Mouse (Mus musculus): ENCODE data around the gene Fbrs. TPM values are rescaled to one million over a fixed set of nuclear protein-coding genes. Genes with fewer than 3 reads are reported as not detected.
"Not testable (repeated sequence)": the region's sequence is repeated elsewhere in the genome, so short reads cannot be mapped to it uniquely, and the experiment has no call there.

The Fbrs gene
- polyA plus RNA-seq (2016; fragmentation: Nextera tagmentation; extraction: Ambion mirVana), result 9.0 and 12.0 TPM in 2 replicates

DNA sequence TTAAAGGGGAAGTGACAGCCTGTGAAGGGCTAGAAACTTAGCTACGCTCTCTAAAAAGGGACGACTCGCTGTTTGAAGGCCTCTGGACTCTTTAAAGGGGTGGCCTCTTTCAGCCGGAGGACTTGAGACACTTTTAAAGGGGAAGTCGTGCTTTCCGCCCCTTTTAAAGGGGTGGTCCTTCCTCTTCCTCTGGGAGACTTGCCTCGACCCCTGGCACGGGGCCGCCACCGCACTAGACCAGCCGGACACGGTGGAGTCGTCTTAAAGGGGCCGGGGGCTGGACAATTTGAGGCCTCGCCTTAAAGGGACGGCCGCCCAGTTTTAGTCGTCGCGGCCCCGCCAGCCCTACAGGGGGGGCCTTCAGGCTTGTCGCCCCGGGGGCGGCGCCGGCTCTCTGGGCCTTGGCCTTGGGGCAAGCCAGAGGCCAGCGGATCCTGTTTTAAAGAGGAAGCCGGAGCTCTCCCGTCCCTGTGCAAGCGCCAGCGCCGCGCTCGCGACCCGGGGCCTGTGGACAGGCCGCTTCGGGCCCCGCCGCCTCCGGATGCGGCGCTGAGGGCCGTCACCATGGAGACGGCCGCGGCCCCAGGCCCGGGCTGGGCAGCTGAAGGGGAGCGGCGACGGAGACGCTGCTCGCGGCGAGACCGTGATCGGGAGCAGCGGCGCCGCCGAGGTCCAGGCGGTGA, at the start of gene Fbrs:
TSS of gene Fbrs (plus strand) at position 565 of the 683 bp plus-strand sequence.
- peak; percentile 93 for DNase-seq (ENCODE audit: low spot score)
- Histone ChIP-seq H3K4me1 (replicated peaks) (peaks cover 39% of the 10 kb centered on the region), H3K4me3 (peak within 1 kb of the TSS; percentile 100), H3K9me3 (no peaks in the 10 kb centered on the region), H3K36me3 (peaks cover 72% of the 10 kb centered on the region), H3K27me3 (ENCODE audit: insufficient read depth, poor library complexity, severe bottlenecking) (no peaks in the 10 kb centered on the region), H3K27ac (peak within 1 kb of the TSS; percentile 96)
- under 1% methylated on average over 62 of the region's 62 CpGs for WGBS

DNA sequence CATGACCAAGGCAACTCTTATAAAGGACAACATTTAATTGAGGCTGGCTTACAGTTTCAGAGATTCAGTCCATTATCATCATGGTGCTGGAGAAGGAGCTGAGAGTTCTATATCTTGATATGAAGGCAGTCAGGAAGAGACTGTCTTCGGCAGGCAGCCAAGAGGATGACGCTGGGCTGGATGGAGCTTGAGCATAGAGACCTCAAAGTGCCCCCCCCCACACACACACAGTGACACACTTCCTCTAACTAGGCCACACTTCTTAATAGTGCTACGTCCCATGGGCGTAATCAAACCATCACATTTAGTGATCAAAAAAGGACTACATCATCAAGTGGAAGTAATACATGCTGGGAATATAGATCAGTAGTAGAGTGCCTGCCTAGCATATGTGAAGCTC, 43.8 kb upstream of the Fbrs start:
- H3K27ac ChIP-seq, result no peak overlapping the region
- H3K36me3 ChIP-seq, result 0 out of 2 replicates have a peak, but pooled peaks cover 5% of the 10 kb centered on the region
- 89% methylated on average over 4 of the region's 4 CpGs for WGBS

DNA sequence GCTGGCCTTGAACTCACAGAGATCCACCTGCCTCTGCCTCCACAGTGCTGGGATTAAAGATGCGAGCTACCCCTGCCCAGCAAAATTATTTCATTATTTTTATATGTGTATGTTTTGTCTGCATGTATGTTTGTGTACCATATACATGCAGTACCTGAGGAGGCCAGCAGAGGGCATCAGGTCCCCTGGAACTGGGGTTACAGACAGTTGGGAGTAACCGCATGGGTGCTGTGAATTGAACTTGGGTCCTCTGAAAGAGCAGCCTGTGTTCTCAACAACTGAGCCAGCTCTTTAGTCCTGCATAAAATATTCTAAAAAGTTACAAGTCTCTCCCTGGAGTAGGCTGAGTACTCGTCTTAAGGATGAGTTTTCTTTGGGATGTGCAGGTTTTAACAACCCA, 41.3 kb upstream of the Fbrs start:
- Histone ChIP-seq H3K36me3 (peaks cover 26% of the 10 kb centered on the region), H3K4me3 (no peak overlapping the region), H3K9me3 (peaks cover 15% of the 10 kb centered on the region), H3K27me3 (ENCODE audit: insufficient read depth, poor library complexity, severe bottlenecking) (no peaks in the 10 kb centered on the region), H3K4me1 (replicated peaks) (no peaks in the 10 kb centered on the region), H3K27ac (no peak overlapping the region)
- peak; percentile 25 for DNase-seq (ENCODE audit: low spot score)
- 94% methylated on average over 3 of the region's 3 CpGs for WGBS

More for the DNA sequence above, 43.8 kb upstream of the Fbrs start:
- no peak for DNase-seq (ENCODE audit: low spot score)
- Histone ChIP-seq H3K27me3 (ENCODE audit: insufficient read depth, poor library complexity, severe bottlenecking) (no peaks in the 10 kb centered on the region; the same call in 1 of the 2 replicates), H3K9me3 (peaks cover 15% of the 10 kb centered on the region), H3K4me1 (replicated peaks) (no peaks in the 10 kb centered on the region), H3K4me3 (no peak overlapping the region)

DNA sequence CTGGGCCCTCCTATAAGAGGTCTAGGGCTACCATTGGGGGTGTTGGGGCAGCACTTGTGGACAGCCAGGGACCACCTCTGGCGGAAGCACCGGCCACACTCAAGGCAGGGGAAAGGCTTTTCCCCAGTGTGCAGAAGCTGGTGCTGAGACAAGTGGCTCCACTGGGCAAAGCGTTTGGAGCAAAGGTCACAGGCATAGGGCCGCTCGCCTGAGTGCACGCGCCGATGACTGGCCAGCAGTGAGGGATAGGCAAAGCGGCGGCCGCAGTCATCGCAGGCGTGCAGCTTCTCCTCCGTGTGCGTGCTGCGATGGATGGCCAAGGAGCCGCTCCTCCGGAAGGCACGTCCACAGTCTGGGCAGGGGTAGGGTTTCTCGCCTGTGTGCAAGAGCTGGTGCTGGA, 35.0 kb upstream of the Fbrs start:
- DNase-seq (ENCODE audit: low spot score), result no peak
- WGBS, result 90% methylated on average over 20 of the region's 20 CpGs
- peaks cover 14% of the 10 kb centered on the region; the same call in 1 of the 2 replicates for H3K4me1 ChIP-seq (replicated peaks)
- H3K27ac ChIP-seq, result no peak overlapping the region
- H3K27me3 ChIP-seq (ENCODE audit: insufficient read depth, poor library complexity, severe bottlenecking), result no peaks in the 10 kb centered on the region
- peaks cover 72% of the 10 kb centered on the region for H3K36me3 ChIP-seq
- H3K4me3 ChIP-seq, result no peak overlapping the region
- peaks cover under 1% of the 10 kb centered on the region; the same call in 1 of the 2 replicates for H3K9me3 ChIP-seq

DNA sequence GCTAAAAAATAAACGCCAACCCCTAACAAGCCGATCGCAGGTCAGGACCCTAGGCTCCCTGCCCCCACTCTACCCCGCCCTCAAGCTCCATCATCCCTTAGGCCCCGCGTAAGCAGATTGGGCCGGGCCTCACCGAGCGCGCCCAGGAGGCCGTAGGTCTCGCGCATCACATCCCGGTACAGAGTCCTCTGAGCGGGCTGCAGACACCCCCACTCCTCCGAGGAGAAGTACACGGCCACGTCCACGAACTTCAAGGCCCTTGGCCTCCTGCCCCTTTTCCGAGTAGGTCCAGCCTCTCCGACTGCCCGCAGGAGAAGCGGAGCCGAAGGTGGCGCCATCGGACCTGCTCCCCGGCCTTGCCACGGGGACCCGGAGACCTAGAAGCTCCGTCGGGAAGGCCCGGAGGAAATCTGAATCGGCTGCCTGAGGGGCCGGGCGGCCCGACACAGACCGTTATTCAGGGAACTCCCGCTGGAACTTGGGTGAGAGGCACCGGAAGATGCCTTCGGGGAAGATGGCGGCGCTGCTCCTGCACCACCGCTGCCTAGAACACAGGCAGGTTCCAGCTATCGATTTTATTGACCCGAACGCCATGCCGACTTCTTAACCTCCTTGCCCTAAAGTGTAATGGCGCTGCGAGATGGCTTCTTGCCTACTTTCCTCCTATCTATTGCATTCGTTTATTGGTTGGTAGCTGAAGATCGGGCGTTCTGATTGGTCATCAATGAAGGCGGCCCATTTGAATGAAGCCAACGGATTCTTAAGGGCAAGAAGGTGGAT, 30.3 kb upstream of the Fbrs start, which contains the start of gene Zfp689:
TSS of gene Zfp689 (minus strand) at position 638 of the 780 bp plus-strand sequence.
- Histone ChIP-seq H3K4me1 (replicated peaks) (peaks cover 54% of the 10 kb centered on the region), H3K27me3 (ENCODE audit: insufficient read depth, poor library complexity, severe bottlenecking) (no peaks in the 10 kb centered on the region), H3K9me3 (no peaks in the 10 kb centered on the region), H3K27ac (peak within 1 kb of the TSS; percentile 100), H3K36me3 (peaks cover 72% of the 10 kb centered on the region), H3K4me3 (peak within 1 kb of the TSS; percentile 97)
- DNase-seq (ENCODE audit: low spot score), result peak; percentile 94
- WGBS, result under 1% methylated on average over 54 of the region's 54 CpGs

DNA sequence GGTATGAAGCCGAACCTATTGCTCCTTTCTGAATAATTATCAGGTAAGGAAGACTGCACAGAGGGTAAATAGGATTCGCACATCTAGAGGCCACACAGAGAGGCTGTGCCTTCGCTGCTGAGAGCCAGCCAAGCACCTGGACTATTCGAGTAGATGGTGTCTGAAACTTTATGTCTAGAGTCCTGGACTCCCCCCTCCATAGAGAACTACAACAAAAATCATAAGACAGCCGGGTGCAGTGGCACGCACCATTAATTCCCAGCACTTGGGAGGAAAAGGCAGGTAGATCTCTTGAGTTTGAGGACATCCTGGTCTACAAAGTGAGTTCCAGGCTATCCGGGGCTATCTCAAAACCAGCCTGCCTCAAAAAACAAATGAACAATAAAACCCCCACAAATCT, 29.0 kb upstream of the Fbrs start:
- no peak for DNase-seq (ENCODE audit: low spot score)
- Histone ChIP-seq H3K9me3 (peaks cover 2% of the 10 kb centered on the region; the same call in 1 of the 2 replicates), H3K36me3 (peaks cover 70% of the 10 kb centered on the region), H3K27ac (peak overlapping the region; percentile 100), H3K4me3 (peak overlapping the region; percentile 97), H3K4me1 (replicated peaks) (peaks cover 49% of the 10 kb centered on the region), H3K27me3 (ENCODE audit: insufficient read depth, poor library complexity, severe bottlenecking) (no peaks in the 10 kb centered on the region)
- 88% methylated on average over 7 of the region's 7 CpGs for WGBS

DNA sequence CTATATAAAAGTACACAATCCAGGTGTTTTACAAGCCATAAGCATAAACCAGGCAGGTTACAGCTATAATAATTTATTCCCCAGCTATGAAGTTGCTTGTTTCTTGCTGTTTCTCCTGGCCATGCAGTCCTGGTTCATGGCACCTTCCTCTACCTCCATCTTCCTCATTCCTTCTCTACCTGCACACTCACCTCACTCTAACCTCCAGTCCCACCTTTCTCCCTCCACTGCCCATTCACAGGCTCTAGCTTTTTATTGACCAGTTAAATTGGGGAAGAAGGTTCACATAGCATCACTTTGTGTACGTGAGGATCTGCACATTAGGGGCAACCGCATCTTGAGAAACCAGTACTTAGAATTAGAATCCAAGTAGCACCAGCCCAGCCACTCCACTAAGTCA, 25.9 kb upstream of the Fbrs start:
- Histone ChIP-seq H3K27ac (no peak overlapping the region), H3K27me3 (ENCODE audit: insufficient read depth, poor library complexity, severe bottlenecking) (no peaks in the 10 kb centered on the region), H3K9me3 (peaks cover 16% of the 10 kb centered on the region), H3K4me1 (replicated peaks) (peaks cover 43% of the 10 kb centered on the region), H3K4me3 (no peak overlapping the region), H3K36me3 (peaks cover 74% of the 10 kb centered on the region)
- WGBS, result 96% methylated on average over 2 of the region's 2 CpGs
- DNase-seq (ENCODE audit: low spot score), result no peak

DNA sequence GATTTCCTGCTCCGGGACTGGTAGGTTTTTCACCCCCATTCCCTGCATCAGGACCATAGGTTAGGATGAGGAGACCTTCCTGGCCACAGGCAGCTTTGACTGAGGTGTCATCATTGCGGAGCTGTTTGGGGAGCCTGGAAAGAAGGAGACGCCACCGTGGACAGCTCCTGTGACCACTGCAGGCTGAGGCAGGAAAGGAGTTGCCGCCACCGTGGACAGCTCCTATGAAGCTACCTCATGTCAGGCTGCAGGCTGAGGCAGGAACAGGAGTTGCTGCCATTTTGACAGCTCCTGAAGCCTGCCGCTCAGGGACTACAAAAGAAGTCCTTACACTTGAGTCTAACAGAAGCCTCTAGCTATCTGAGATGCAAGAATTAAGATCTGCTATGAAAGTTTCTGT, 24.1 kb upstream of the Fbrs start:
- no peak overlapping the region for H3K27ac ChIP-seq
- peaks cover 16% of the 10 kb centered on the region for H3K9me3 ChIP-seq
- DNase-seq (ENCODE audit: low spot score), result no peak
- 94% methylated on average over 7 of the region's 7 CpGs for WGBS
- H3K4me1 ChIP-seq (replicated peaks), result peaks cover 34% of the 10 kb centered on the region
- no peaks in the 10 kb centered on the region for H3K27me3 ChIP-seq (ENCODE audit: insufficient read depth, poor library complexity, severe bottlenecking)
- peaks cover 86% of the 10 kb centered on the region for H3K36me3 ChIP-seq
- no peak overlapping the region for H3K4me3 ChIP-seq

DNA sequence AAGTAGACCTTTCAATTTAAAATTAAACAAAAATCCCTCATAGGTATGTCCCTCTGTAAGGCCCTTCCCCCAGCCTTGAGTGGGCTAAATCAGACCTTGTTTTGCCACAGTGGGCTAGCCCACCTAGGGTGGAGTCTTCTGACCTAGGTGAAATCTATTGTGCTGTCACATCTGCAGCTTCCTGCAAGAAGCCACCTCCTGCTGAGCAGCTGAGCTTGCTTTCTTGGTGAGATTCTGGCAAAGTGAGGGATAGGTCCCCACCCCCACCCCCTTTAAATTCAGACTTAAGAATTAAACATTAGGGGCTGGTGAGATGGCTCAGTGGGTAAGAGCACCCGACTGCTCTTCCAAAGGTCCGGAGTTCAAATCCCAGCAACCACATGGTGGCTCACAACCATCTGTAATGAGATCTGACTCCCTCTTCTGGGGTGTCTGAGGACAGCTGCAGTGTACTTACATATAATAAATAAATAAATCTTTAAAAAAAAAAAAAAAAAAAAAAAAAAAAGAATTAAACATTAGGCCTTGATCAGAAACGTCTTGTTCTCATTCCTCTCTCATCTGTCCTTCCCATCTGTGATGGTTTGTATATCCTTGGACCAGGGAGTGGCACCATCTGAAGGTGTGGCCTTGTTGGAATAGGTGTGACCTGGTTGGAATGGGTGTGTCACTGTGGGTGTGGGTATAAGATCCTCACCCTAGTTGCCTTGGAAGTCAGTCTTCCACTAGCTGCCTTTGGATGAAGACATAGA, 20.5 kb upstream of the Fbrs start:
- H3K4me3 ChIP-seq; H3K27me3 ChIP-seq (ENCODE audit: insufficient read depth, poor library complexity, severe bottlenecking); H3K4me1 ChIP-seq (replicated peaks); DNase-seq (ENCODE audit: low spot score); H3K27ac ChIP-seq: not testable (repeated sequence)
- Histone ChIP-seq H3K36me3 (peaks cover 87% of the 10 kb centered on the region), H3K9me3 (peaks cover 16% of the 10 kb centered on the region)
- 88% methylated on average over 3 of the region's 3 CpGs for WGBS

DNA sequence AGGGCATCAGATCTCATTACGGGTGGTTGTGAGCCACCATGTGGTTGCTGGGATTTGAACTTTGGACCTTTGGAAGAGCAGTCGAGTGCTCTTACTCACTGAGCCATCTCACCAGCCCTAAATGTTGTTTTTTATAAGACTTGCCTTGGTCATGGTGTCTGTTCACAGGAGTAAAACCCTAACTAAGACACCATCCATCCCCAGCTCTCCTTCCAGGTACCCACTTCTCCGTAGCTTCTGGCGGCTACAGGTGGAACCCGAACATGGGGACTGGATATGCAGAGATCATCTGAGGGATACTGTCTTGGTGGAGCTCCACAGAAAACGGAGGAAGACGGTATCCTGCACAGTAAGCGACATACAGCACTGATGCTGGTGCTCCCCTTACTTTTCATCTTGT, 19.7 kb upstream of the Fbrs start, which contains the start of gene Prr14:
TSS of gene Prr14 (plus strand) at position 301 of the 400 bp plus-strand sequence.
- H3K4me3 ChIP-seq; H3K27me3 ChIP-seq (ENCODE audit: insufficient read depth, poor library complexity, severe bottlenecking); H3K4me1 ChIP-seq (replicated peaks); H3K27ac ChIP-seq; DNase-seq (ENCODE audit: low spot score): not testable (repeated sequence)
- WGBS, result 96% methylated on average over 8 of the region's 8 CpGs
- Histone ChIP-seq H3K36me3 (peaks cover 90% of the 10 kb centered on the region), H3K9me3 (peaks cover 16% of the 10 kb centered on the region)

DNA sequence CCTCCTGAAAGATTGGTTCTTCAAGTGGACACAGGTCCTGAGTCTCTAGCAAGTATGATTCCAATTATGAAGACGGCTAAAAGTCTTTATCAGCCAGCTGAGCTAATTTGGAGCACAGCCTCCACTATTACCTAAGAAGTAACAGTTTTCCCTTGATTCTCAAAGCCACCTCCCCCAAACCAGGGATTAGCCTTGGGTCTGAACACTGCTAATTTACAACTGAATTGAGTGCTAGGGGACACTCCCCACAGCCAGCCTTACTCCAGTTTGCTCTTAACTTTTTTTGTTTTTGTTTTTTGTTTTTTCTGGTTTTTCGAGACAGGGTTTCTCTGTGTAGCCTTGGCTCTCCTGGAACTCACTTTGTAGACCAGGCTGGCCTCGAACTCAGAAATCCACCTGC, 13.8 kb upstream of the Fbrs start:
- H3K4me3 ChIP-seq, result no peak overlapping the region
- peaks cover 11% of the 10 kb centered on the region for H3K4me1 ChIP-seq (replicated peaks)
- H3K27me3 ChIP-seq (ENCODE audit: insufficient read depth, poor library complexity, severe bottlenecking), result no peaks in the 10 kb centered on the region
- 93% methylated on average over 3 of the region's 3 CpGs for WGBS
- H3K36me3 ChIP-seq, result peaks cover 93% of the 10 kb centered on the region
- no peak for DNase-seq (ENCODE audit: low spot score)
- no peak overlapping the region for H3K27ac ChIP-seq
- 0 out of 2 replicates have a peak, but pooled peaks cover 6% of the 10 kb centered on the region for H3K9me3 ChIP-seq

DNA sequence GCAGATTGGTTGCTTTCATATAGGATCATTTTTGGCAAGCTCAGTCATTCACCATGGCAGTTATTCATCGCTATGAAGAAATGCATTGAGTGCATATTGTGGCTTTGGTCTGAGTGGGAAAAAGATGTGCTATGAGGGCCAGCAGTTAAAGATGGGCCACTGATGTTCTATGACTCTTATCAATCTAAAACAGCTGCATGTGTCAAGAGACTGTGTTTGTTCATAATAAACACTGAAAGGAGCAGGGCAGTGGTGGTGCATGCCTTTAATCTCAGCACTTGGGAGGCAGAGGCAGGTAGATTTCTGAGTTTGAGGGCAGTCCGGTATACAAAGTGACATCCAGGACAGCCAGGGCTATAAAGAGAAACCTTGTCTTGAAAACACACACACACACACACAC, 13.3 kb upstream of the Fbrs start:
- H3K9me3 ChIP-seq; H3K27me3 ChIP-seq (ENCODE audit: insufficient read depth, poor library complexity, severe bottlenecking); H3K27ac ChIP-seq; H3K4me3 ChIP-seq; DNase-seq (ENCODE audit: low spot score): not testable (repeated sequence)
- Histone ChIP-seq H3K36me3 (peaks cover 88% of the 10 kb centered on the region), H3K4me1 (replicated peaks) (peaks cover 13% of the 10 kb centered on the region)
- WGBS, result 93% methylated on average over 2 of the region's 2 CpGs

Measured in hindbrain, embryonic 10.5 days (tissue).